Mouse (Mus musculus): ENCODE measurements at regions not wholly inside any gene's neighbourhood (a gene's known extent, or its start where the extent isn't known, plus 50 kb on each side); places are given as distances from the start of the nearest gene placed in this dataset.
A peak's percentile ranks its signal among the peaks of the same experiment; 100 is the strongest.

DNA sequence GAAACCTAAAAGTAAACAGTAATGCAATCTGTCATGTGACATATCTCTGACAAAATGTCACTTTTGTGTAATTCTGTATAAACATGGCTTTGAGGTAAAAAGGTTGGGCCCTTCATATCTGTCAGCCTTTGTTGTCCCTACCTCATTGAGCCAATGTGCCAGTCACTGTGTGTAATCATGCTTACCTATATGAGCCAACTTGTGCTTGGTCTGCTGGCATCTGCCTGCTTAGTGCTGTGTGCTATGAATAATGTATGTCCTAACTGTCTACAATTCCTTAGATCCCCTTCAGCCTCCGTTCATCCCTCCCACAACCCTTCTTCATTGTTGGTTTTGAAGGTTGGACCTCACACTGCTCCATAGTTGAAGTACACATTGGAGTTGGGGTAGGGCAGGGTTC is 86.9 kb upstream of the Olig3 start:
- Histone ChIP-seq H3K79me2 (ENCODE audit: control insufficient read depth, insufficient read depth) (no peaks in the 10 kb centered on the region), H3K27me3 (ENCODE audit: control insufficient read depth, insufficient read depth, insufficient read length) (no peaks in the 10 kb centered on the region), H3K4me3 (no peak overlapping the region), H3K4me2 (ENCODE audit: low read depth) (no peak overlapping the region), H3K36me3 (ENCODE audit: control insufficient read depth, insufficient read depth) (no peaks in the 10 kb centered on the region), H3ac (ENCODE audit: control insufficient read depth, insufficient read length) (no peak overlapping the region)
- no peak for TF ChIP-seq MAX (IDR thresholded peaks at IDR 0.05; ENCODE audit: low read depth)

DNA sequence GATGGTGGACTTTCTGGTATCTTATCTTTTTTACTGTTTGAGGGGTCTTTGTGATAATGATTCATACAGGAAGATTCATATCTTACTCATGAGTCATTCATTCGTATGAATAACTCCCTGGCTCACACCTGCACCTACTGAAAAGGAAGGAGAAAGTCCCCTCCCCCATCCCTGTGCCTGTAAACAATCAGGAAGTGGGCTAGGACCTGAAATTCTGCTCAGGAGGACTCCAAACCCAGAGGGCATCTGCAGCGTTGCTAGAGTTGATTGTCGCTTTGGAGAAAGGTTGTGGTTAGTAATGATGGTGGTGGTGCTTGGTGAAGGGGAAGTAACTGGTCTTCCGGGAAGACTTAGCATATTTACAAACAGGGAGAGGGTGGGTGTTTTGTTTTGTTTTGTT is 88.3 kb upstream of the Olig3 start:
- H3K27me3 ChIP-seq (ENCODE audit: control insufficient read depth, insufficient read depth, insufficient read length) = no peaks in the 10 kb centered on the region
- TF ChIP-seq POLR2A (IDR thresholded peaks at IDR 0.05; ENCODE audit: insufficient read length, low read depth) = no peak
- TF ChIP-seq MYOG (IDR thresholded peaks at IDR 0.05; ENCODE audit: control insufficient read depth in 1 of 3, insufficient read depth in 1 of 3, insufficient read length in 2 of 3, low read depth in 2 of 3) = no peak
- TF ChIP-seq TCF12 (IDR thresholded peaks at IDR 0.05; ENCODE audit: insufficient read depth, poor library complexity, severe bottlenecking) = no peak
- TF ChIP-seq POLR2AphosphoS2 (IDR thresholded peaks at IDR 0.05; ENCODE audit: insufficient read length, low read depth) = no peak
- TF ChIP-seq MAX (IDR thresholded peaks at IDR 0.05; ENCODE audit: low read depth) = no peak
- no peak for TF ChIP-seq USF1 (IDR thresholded peaks at IDR 0.05; ENCODE audit: low read depth)
- no peak for TF ChIP-seq E2F4 (IDR thresholded peaks at IDR 0.05; ENCODE audit: insufficient read depth)
- TF ChIP-seq REST (IDR thresholded peaks at IDR 0.05; ENCODE audit: insufficient read depth, insufficient read length) = no peak
- TF ChIP-seq TCF3 (IDR thresholded peaks at IDR 0.05; ENCODE audit: insufficient read length, low read depth) = no peak
- TF ChIP-seq CEBPB (IDR thresholded peaks at IDR 0.05; ENCODE audit: insufficient read depth, poor library complexity, severe bottlenecking) = no peak
- TF ChIP-seq SRF (IDR thresholded peaks at IDR 0.05; ENCODE audit: control insufficient read depth, insufficient read length, low read depth) = no peak
- TF ChIP-seq MYOD1 (IDR thresholded peaks at IDR 0.05; ENCODE audit: control insufficient read depth in 1 of 3, insufficient read length in 2 of 3, low read depth in 2 of 3) = no peak
- H3K36me3 ChIP-seq (ENCODE audit: control insufficient read depth, insufficient read depth) = no peaks in the 10 kb centered on the region
- H3K79me2 ChIP-seq (ENCODE audit: control insufficient read depth, insufficient read depth) = no peaks in the 10 kb centered on the region
- H3K4me2 ChIP-seq (ENCODE audit: low read depth) = no peak overlapping the region
- no peak overlapping the region for H3K4me3 ChIP-seq
- no peak overlapping the region for H3ac ChIP-seq (ENCODE audit: control insufficient read depth, insufficient read length)

DNA sequence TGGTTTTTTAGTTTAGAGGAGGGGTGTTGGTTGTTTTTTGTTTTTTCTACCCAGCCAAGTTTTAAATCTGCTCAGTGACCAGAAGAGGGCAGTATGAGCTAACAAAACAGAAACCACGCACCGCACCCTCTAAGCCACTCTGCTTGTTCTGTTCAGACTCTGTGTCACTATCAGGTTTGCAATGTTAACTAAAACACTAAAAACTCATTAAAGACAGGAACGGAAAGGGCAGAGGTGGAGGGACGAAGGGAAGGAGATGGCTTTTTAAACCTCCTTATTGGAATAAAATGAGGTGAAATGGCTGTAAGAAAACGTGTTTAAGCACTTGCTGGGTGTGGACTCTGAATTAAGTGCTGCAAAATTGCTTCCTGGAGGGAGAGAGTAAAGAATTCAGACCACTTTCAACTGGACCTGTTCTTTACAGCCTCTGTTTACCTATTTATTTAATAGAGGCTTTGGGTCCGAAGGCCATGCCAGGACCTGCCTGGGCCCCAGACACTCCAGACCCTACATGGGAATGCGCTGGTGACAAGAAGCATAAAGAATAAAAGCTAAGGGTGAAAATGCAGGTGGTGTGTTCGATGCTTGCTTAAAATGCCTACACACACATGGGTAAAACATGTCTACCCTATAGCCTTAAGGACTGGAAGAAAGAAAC is 116.1 kb upstream of the Olig3 start:
- Histone ChIP-seq H3K4me3 (no peak overlapping the region), H3K27me3 (ENCODE audit: control insufficient read depth, insufficient read depth, insufficient read length) (peaks cover 8% of the 10 kb centered on the region), H3ac (ENCODE audit: control insufficient read depth, insufficient read length) (no peak overlapping the region), H3K4me2 (ENCODE audit: low read depth) (peak overlapping the region; percentile 44), H3K36me3 (ENCODE audit: control insufficient read depth, insufficient read depth) (no peaks in the 10 kb centered on the region), H3K79me2 (ENCODE audit: control insufficient read depth, insufficient read depth) (no peaks in the 10 kb centered on the region)
- TF ChIP-seq TCF12 (IDR thresholded peaks at IDR 0.05; ENCODE audit: insufficient read depth, poor library complexity, severe bottlenecking) (no peak), MYOD1 (IDR thresholded peaks at IDR 0.05; ENCODE audit: control insufficient read depth in 1 of 3, insufficient read length in 2 of 3, low read depth in 2 of 3) (no peak), MAX (IDR thresholded peaks at IDR 0.05; ENCODE audit: low read depth) (no peak), POLR2AphosphoS2 (IDR thresholded peaks at IDR 0.05; ENCODE audit: insufficient read length, low read depth) (no peak), TCF3 (IDR thresholded peaks at IDR 0.05; ENCODE audit: insufficient read length, low read depth) (no peak), E2F4 (IDR thresholded peaks at IDR 0.05; ENCODE audit: insufficient read depth) (no peak)

DNA sequence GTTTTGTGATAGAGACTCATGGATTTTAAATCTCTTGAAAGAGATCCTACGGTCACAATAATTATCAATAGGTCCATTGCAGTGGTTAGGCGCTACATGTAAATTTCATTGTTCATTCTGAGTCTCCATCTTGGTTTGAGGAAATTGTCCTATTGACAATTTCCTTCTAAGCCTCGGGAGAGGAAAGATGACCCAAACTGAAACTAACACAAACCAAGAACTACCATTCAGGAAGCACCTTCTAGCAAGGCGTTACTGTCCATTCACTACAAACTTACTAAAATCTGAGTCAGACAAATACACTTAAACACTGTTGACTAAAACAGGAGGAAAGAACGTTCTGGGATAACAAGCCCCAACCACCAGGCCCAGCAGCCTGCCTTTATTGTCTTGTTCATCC is 140.1 kb upstream of the Olig3 start:
- Histone ChIP-seq H3K79me2 (ENCODE audit: control insufficient read depth, insufficient read depth) (no peaks in the 10 kb centered on the region), H3K4me3 (no peak overlapping the region), H3K27me3 (ENCODE audit: control insufficient read depth, insufficient read depth, insufficient read length) (no peaks in the 10 kb centered on the region), H3K36me3 (ENCODE audit: control insufficient read depth, insufficient read depth) (no peaks in the 10 kb centered on the region), H3K4me2 (ENCODE audit: low read depth) (no peak overlapping the region), H3ac (ENCODE audit: control insufficient read depth, insufficient read length) (no peak overlapping the region)
- TF ChIP-seq MAX (IDR thresholded peaks at IDR 0.05; ENCODE audit: low read depth) = no peak
- TF ChIP-seq POLR2AphosphoS2 (IDR thresholded peaks at IDR 0.05; ENCODE audit: insufficient read length, low read depth) = no peak
- no peak for TF ChIP-seq TCF3 (IDR thresholded peaks at IDR 0.05; ENCODE audit: insufficient read length, low read depth)
- TF ChIP-seq MYOD1 (IDR thresholded peaks at IDR 0.05; ENCODE audit: control insufficient read depth in 1 of 3, insufficient read length in 2 of 3, low read depth in 2 of 3) = no peak
- no peak for TF ChIP-seq TCF12 (IDR thresholded peaks at IDR 0.05; ENCODE audit: insufficient read depth, poor library complexity, severe bottlenecking)
- TF ChIP-seq MYOG (IDR thresholded peaks at IDR 0.05; ENCODE audit: control insufficient read depth in 1 of 3, insufficient read depth in 1 of 3, insufficient read length in 2 of 3, low read depth in 2 of 3) = no peak
- TF ChIP-seq E2F4 (IDR thresholded peaks at IDR 0.05; ENCODE audit: insufficient read depth) = no peak
- no peak for TF ChIP-seq REST (IDR thresholded peaks at IDR 0.05; ENCODE audit: insufficient read depth, insufficient read length)
- no peak for TF ChIP-seq CEBPB (IDR thresholded peaks at IDR 0.05; ENCODE audit: insufficient read depth, poor library complexity, severe bottlenecking)
- TF ChIP-seq POLR2A (IDR thresholded peaks at IDR 0.05; ENCODE audit: insufficient read length, low read depth) = no peak
- no peak for TF ChIP-seq USF1 (IDR thresholded peaks at IDR 0.05; ENCODE audit: low read depth)
- TF ChIP-seq SRF (IDR thresholded peaks at IDR 0.05; ENCODE audit: control insufficient read depth, insufficient read length, low read depth) = no peak

DNA sequence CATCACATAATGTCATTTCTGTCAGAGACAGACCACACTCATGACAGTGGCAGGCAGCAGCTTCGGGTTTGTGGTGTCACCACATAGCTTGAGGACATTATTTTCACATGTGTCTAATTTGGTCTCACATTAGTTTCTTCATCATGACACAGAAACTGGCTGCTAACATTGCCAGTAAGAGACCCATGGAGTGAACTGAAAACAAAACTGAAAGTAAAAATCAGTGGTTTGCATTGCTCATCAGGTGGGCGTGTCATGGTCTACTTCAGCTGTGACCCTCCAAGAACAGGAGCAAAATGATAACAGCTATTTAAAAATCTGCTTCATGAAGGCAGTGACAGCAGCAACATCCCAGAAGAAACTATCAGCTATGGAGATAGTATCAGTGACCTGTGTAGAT is 146.6 kb upstream of the Olig3 start:
- H3K79me2 ChIP-seq (ENCODE audit: control insufficient read depth, insufficient read depth) = no peaks in the 10 kb centered on the region
- H3K27me3 ChIP-seq (ENCODE audit: control insufficient read depth, insufficient read depth, insufficient read length) = no peaks in the 10 kb centered on the region
- no peak overlapping the region for H3K4me3 ChIP-seq
- peak overlapping the region; percentile 19 for H3K4me2 ChIP-seq (ENCODE audit: low read depth)
- no peaks in the 10 kb centered on the region for H3K36me3 ChIP-seq (ENCODE audit: control insufficient read depth, insufficient read depth)
- H3ac ChIP-seq (ENCODE audit: control insufficient read depth, insufficient read length) = no peak overlapping the region
- no peak for TF ChIP-seq TCF12 (IDR thresholded peaks at IDR 0.05; ENCODE audit: insufficient read depth, poor library complexity, severe bottlenecking)
- TF ChIP-seq MYOD1 (IDR thresholded peaks at IDR 0.05; ENCODE audit: control insufficient read depth in 1 of 3, insufficient read length in 2 of 3, low read depth in 2 of 3) = no peak
- no peak for TF ChIP-seq MAX (IDR thresholded peaks at IDR 0.05; ENCODE audit: low read depth)
